Comparison of ENCODE assay signal across 8 mouse cellular contexts in genomic region chr1:134419751-134420458, GRCm38 (mm10). TPM values are rescaled to one million over a fixed set of nuclear protein-coding genes. Genes with fewer than 3 reads are reported as not detected.
DNase-seq lines count a peak whose midpoint lies in the region; ATAC-seq and TF ChIP-seq lines count a peak whose summit lies in the region.

No protein-coding gene starts in this region.

- no peak overlapping the region for H3K9ac ChIP-seq in neural tube, embryonic 14.5 days (replicated peaks; ENCODE audit: low read depth, low read length)

- no peak overlapping the region for H3K4me2 ChIP-seq in neural tube, embryonic 14.5 days (ENCODE audit: low read depth, low read length)

- WGBS in neural tube, embryonic 14.5 days = 41% methylated on average over 5 of the region's 5 CpGs

- ATAC-seq in neural tube, embryonic 14.5 days (ENCODE audit: low read depth) = no peak

- H3K27me3 ChIP-seq in neural tube, embryonic 14.5 days (ENCODE audit: control insufficient read depth, insufficient read depth, low read length) = no peaks in the 10 kb centered on the region

- no peaks in the 10 kb centered on the region for H3K9me3 ChIP-seq in neural tube, embryonic 14.5 days (ENCODE audit: control insufficient read depth, low read length)

- DNase-seq in layer of hippocampus, adult 9-11 months = peak; percentile 44
- DNase-seq in layer of hippocampus, postnatal 10 days (ENCODE audit: low spot score in 2 of 2) = no peak
- peak; percentile 63 to 66 for DNase-seq in kidney, postnatal 4 days
- no peak for DNase-seq in embryo, embryonic 10 days (ENCODE audit: low spot score)
- no peak for DNase-seq in left cerebral cortex, adult 2 months (ENCODE audit: extremely low spot score in 1 of 2, low spot score in 2 of 2)
- no peak for DNase-seq in frontal cortex, postnatal 14 days (ENCODE audit: low spot score in 2 of 2)

- H3K4me3 ChIP-seq in bone marrow macrophage, adult 2 months (ENCODE audit: insufficient read depth, low read length) = peak overlapping the region; percentile 35
- no peak overlapping the region for H3K4me3 ChIP-seq in neural tube, embryonic 14.5 days (ENCODE audit: low read depth, low read length)
- no peak overlapping the region for H3K4me3 ChIP-seq in left cerebral cortex, adult 2 months

- H3K36me3 ChIP-seq in neural tube, embryonic 14.5 days (ENCODE audit: control insufficient read depth, insufficient read depth, low read length) = peaks cover 18% of the 10 kb centered on the region

- TF ChIP-seq CTCF in bone marrow macrophage, adult 2 months (IDR thresholded peaks at IDR 0.05; ENCODE audit: low read depth, low read length) = no peak
- no peak for TF ChIP-seq CTCF in left cerebral cortex, adult 2 months (IDR thresholded peaks at IDR 0.05)

- peaks cover 44% of the 10 kb centered on the region for H3K4me1 ChIP-seq in bone marrow macrophage, adult 2 months (ENCODE audit: control insufficient read depth, insufficient read depth, low read length)
- peaks cover 41% of the 10 kb centered on the region for H3K4me1 ChIP-seq in neural tube, embryonic 14.5 days (ENCODE audit: control insufficient read depth, insufficient read depth, low read length)

- no peak for TF ChIP-seq POLR2A in bone marrow macrophage, adult 2 months (IDR thresholded peaks at IDR 0.05; ENCODE audit: borderline replicate concordance, low read depth, low read length)

- intact Hi-C loops in left cerebral cortex, adult 2 months (cut with DNase I) = no loop called here

- H3K27ac ChIP-seq in bone marrow macrophage, adult 2 months (ENCODE audit: insufficient read depth, low read depth, low read length) = peak overlapping the region; percentile 94
- H3K27ac ChIP-seq in neural tube, embryonic 14.5 days (ENCODE audit: low read depth, low read length) = 0 out of 2 replicates have a peak overlapping the region, but pooled peaks have one; percentile 22
- no peak overlapping the region for H3K27ac ChIP-seq in left cerebral cortex, adult 2 months

RNA-seq across cellular contexts. Expression of gene Adipor1, which starts 4.7 kb away (rescaled TPM):
- total RNA-seq in layer of hippocampus, postnatal 10 days (2021) = 10 to 100 TPM; 60.6 to 63.8 TPM
- 202 and 213 TPM in 2 replicates for polyA plus RNA-seq in bone marrow macrophage, adult 2 months (2012; ENCODE audit: insufficient read depth, insufficient read length, missing spikeins)
- polyA plus RNA-seq in neural tube, embryonic 14.5 days (2014; fragmentation: Nextera tagmentation; extraction: Ambion mirVana) = 84.4 and 87.4 TPM in 2 replicates
- total RNA-seq in left cerebral cortex, adult 2 months (2021) = 10 to 100 TPM; 55.9 to 58.2 TPM

RNA-seq across cellular contexts. Expression of gene Cyb5r1, which starts 14.5 kb away (rescaled TPM):
- 10 to 100 TPM; 23.6 to 30.5 TPM for total RNA-seq in layer of hippocampus, postnatal 10 days (2021)
- polyA plus RNA-seq in bone marrow macrophage, adult 2 months (2012; ENCODE audit: insufficient read depth, insufficient read length, missing spikeins) = 74.6 and 81.3 TPM in 2 replicates
- polyA plus RNA-seq in neural tube, embryonic 14.5 days (2014; fragmentation: Nextera tagmentation; extraction: Ambion mirVana) = 16.2 and 19.2 TPM in 2 replicates
- total RNA-seq in left cerebral cortex, adult 2 months (2021) = 10 to 100 TPM; 20.3 to 23.3 TPM

RNA-seq across cellular contexts. Expression of gene 4933406M09Rik, which starts 34.2 kb away (rescaled TPM):
- total RNA-seq in layer of hippocampus, postnatal 10 days (2021) = not detected
- not detected in 2 replicates for polyA plus RNA-seq in bone marrow macrophage, adult 2 months (2012; ENCODE audit: insufficient read depth, insufficient read length, missing spikeins)
- not detected in 2 replicates for polyA plus RNA-seq in neural tube, embryonic 14.5 days (2014; fragmentation: Nextera tagmentation; extraction: Ambion mirVana)
- total RNA-seq in left cerebral cortex, adult 2 months (2021) = not detected

RNA-seq across cellular contexts. Expression of gene Klhl12, which starts 35.4 kb away (rescaled TPM):
- 10 to 100 TPM; 37.7 to 39.5 TPM for total RNA-seq in layer of hippocampus, postnatal 10 days (2021)
- polyA plus RNA-seq in bone marrow macrophage, adult 2 months (2012; ENCODE audit: insufficient read depth, insufficient read length, missing spikeins) = 3.8 and 5.0 TPM in 2 replicates
- polyA plus RNA-seq in neural tube, embryonic 14.5 days (2014; fragmentation: Nextera tagmentation; extraction: Ambion mirVana) = 29.0 and 39.4 TPM in 2 replicates
- 10 to 100 TPM; 36.1 to 38.9 TPM for total RNA-seq in left cerebral cortex, adult 2 months (2021)

RNA-seq across cellular contexts. Expression of gene Tmem183a, which starts 58.1 kb away (rescaled TPM):
- total RNA-seq in layer of hippocampus, postnatal 10 days (2021) = 100 to 1,000 TPM in 1 of 2 experiments, 10 to 100 TPM in 1; 96.2 to 104 TPM
- polyA plus RNA-seq in bone marrow macrophage, adult 2 months (2012; ENCODE audit: insufficient read depth, insufficient read length, missing spikeins) = 36.6 and 39.4 TPM in 2 replicates
- polyA plus RNA-seq in neural tube, embryonic 14.5 days (2014; fragmentation: Nextera tagmentation; extraction: Ambion mirVana) = 120 and 122 TPM in 2 replicates
- total RNA-seq in left cerebral cortex, adult 2 months (2021) = 10 to 100 TPM; 57.2 to 70.8 TPM

Comparison
In these comparisons a context has a peak if more than half of its experiments do, and no peak if none do; other contexts are left out.
1. DNase-seq: peak in layer of hippocampus, adult 9-11 months (single experiment) and kidney, postnatal 4 days (2 of 2); none in layer of hippocampus, postnatal 10 days (0 of 2), embryo, embryonic 10 days (single experiment), left cerebral cortex, adult 2 months (0 of 2) and frontal cortex, postnatal 14 days (0 of 2).